Mouse (Mus musculus): ENCODE measurements around the gene Ppp4c. TPM values are rescaled to one million over a fixed set of nuclear protein-coding genes. Genes with fewer than 3 reads are reported as not detected.
"Not testable (repeated sequence)": the region's sequence is repeated elsewhere in the genome, so short reads cannot be mapped to it uniquely, and the experiment has no call there.

Gene Ppp4c
- polyA plus RNA-seq, 1 experiment from 2014 or later = 154 TPM

DNA sequence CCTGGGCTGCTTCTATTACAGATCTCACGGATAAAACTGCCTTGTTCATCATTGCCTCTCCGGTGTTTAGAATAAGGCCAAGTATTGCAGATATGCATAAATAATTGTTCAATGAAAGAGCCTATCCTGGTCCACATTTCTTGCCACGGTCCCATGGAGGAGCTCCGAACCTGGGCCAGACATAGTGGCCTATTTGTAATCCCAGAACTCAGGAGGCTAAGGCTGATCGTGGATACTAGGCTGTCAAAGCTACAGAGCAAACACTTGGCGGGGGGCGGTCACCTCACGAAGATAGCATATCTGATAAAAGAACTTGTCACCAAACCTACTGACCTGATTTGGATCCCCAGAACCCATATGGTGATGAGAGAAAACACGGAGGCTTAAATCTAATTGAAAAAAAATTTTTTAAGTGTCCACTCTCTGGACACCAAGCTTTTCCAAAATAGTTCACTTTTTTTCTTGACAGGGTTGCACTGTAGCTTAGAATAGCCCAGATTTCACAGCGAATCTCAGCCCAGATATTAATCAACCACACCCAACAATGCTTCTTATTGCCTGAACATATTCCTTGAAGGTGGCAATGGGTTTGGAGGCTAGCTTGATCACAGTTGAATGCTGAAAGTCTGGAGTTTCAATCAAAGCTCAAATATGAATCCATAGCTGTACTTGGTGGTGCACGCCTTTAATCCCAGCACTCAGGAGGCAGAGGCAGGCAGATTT lies 586 bp upstream of the Ppp4c start:
- Histone ChIP-seq H3K4me1 (peaks cover 61% of the 10 kb centered on the region), H3K4me3 (replicated peaks) (peak overlapping the region; percentile 86), H3K27me3 (replicated peaks) (no peaks in the 10 kb centered on the region), H3K9me3 (replicated peaks) (no peaks in the 10 kb centered on the region), H3K36me3 (peaks cover 59% of the 10 kb centered on the region), H3K9ac (replicated peaks) (peak overlapping the region; percentile 85), H3K27ac (replicated peaks) (peak overlapping the region; percentile 91), H3K4me2 (peak overlapping the region; percentile 88)
- peak; percentile 20; the same call in 1 of the 2 replicates for ATAC-seq (ENCODE audit: low FRiP score)
- WGBS = 32% methylated on average over 11 of the region's 11 CpGs

GRCm38 (mm10) chr7:126789141-126789540 lies 3.2 kb downstream of the Ppp4c start:
- 93% methylated on average over 4 of the region's 4 CpGs for WGBS
- Histone ChIP-seq H3K36me3 (peaks cover 65% of the 10 kb centered on the region), H3K4me3 (replicated peaks) (no peak overlapping the region), H3K9ac (replicated peaks) (no peak overlapping the region), H3K4me1 (peaks cover 39% of the 10 kb centered on the region), H3K4me2 (no peak overlapping the region), H3K27me3 (replicated peaks) (no peaks in the 10 kb centered on the region), H3K27ac (replicated peaks) (no peak overlapping the region), H3K9me3 (replicated peaks) (no peaks in the 10 kb centered on the region)
- no peak for ATAC-seq (ENCODE audit: low FRiP score)

DNA sequence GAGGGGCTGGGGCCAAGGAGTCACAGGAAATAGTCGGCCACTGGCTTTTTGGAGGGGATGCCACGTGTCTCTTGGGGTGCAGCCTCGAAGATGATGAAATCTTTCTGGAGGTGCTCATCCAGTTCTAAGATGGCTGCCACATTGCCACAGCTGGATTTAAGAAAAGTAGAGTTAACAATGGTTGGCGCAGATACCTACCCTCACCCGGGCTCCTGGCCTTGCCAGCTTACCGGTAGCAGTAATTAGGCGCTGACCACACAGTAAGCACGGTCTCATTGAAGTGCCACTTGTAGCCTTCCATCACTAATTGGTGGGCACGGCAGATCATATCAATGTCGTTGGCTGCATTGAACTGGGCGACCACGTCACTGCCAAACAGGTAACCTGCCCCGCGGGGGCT lies 6.2 kb downstream of the Ppp4c start:
- Histone ChIP-seq H3K4me3 (replicated peaks) (no peak overlapping the region), H3K4me1 (peaks cover 31% of the 10 kb centered on the region), H3K9me3 (replicated peaks) (no peaks in the 10 kb centered on the region), H3K27ac (replicated peaks) (no peak overlapping the region), H3K4me2 (no peak overlapping the region), H3K27me3 (replicated peaks) (no peaks in the 10 kb centered on the region), H3K36me3 (peaks cover 63% of the 10 kb centered on the region), H3K9ac (replicated peaks) (no peak overlapping the region)
- WGBS = 95% methylated on average over 14 of the region's 14 CpGs
- no peak for ATAC-seq (ENCODE audit: low FRiP score)

GRCm38 (mm10) chr7:126785056-126785455 lies 7.2 kb downstream of the Ppp4c start:
- Histone ChIP-seq H3K27me3 (replicated peaks) (no peaks in the 10 kb centered on the region), H3K4me1 (peaks cover 29% of the 10 kb centered on the region), H3K27ac (replicated peaks) (no peak overlapping the region), H3K36me3 (peaks cover 62% of the 10 kb centered on the region), H3K4me3 (replicated peaks) (no peak overlapping the region), H3K9ac (replicated peaks) (no peak overlapping the region), H3K9me3 (replicated peaks) (no peaks in the 10 kb centered on the region), H3K4me2 (no peak overlapping the region)
- no peak for ATAC-seq (ENCODE audit: low FRiP score)
- 75% methylated on average over 4 of the region's 4 CpGs for WGBS

DNA sequence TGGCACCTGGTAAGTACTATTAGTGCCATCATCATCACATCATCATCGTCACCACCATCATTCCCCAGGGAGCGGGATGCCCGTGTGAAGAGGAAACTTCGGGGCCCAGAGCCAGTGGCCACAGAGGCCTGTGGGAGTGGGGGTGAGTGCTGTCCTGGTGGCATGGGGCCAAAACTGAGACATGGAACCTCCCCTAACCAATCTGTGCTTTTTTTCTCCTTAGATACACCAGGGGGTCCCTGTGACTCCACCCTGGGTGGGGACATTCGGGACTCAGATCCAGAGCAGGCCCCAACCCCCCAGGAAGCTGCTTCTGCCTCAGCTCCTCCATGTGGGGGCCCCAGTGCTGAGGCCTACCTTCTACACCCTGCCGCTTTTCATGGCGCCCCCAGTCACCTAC lies 7.8 kb downstream of the Ppp4c start:
- no peaks in the 10 kb centered on the region for H3K9me3 ChIP-seq (replicated peaks)
- WGBS = 93% methylated on average over 7 of the region's 7 CpGs
- ATAC-seq (ENCODE audit: low FRiP score) = no peak
- no peak overlapping the region for H3K4me2 ChIP-seq
- H3K27me3 ChIP-seq (replicated peaks) = no peaks in the 10 kb centered on the region
- no peak overlapping the region for H3K4me3 ChIP-seq (replicated peaks)
- no peak overlapping the region for H3K27ac ChIP-seq (replicated peaks)
- H3K4me1 ChIP-seq = peaks cover 31% of the 10 kb centered on the region
- H3K9ac ChIP-seq (replicated peaks) = no peak overlapping the region
- peaks cover 56% of the 10 kb centered on the region for H3K36me3 ChIP-seq

- Histone ChIP-seq H3K4me1 (peaks cover 37% of the 10 kb centered on the region), H3K9me3 (replicated peaks) (no peaks in the 10 kb centered on the region), H3K9ac (replicated peaks) (no peak overlapping the region), H3K27ac (replicated peaks) (no peak overlapping the region), H3K36me3 (peaks cover 46% of the 10 kb centered on the region), H3K4me3 (replicated peaks) (no peak overlapping the region), H3K27me3 (replicated peaks) (no peaks in the 10 kb centered on the region), H3K4me2 (no peak overlapping the region)
- no peak for ATAC-seq (ENCODE audit: low FRiP score)
- WGBS = 80% methylated on average over 13 of the region's 13 CpGs
Observed at GRCm38 (mm10) chr7:126782693-126783092, 9.6 kb downstream of the Ppp4c start.

- Histone ChIP-seq H3K9ac (replicated peaks) (peak overlapping the region; percentile 54; the same call in 1 of the 2 replicates), H3K4me2 (peak overlapping the region; percentile 89), H3K4me3 (replicated peaks) (0 out of 2 replicates have a peak overlapping the region, but pooled peaks have one; percentile 40), H3K9me3 (replicated peaks) (no peaks in the 10 kb centered on the region), H3K4me1 (peaks cover 44% of the 10 kb centered on the region), H3K27ac (replicated peaks) (no peak overlapping the region), H3K36me3 (peaks cover 37% of the 10 kb centered on the region), H3K27me3 (replicated peaks) (no peaks in the 10 kb centered on the region)
- 35% methylated on average over 11 of the region's 11 CpGs for WGBS
- no peak for ATAC-seq (ENCODE audit: low FRiP score)
Observed at GRCm38 (mm10) chr7:126781661-126782370, 10.5 kb downstream of the Ppp4c start.

DNA sequence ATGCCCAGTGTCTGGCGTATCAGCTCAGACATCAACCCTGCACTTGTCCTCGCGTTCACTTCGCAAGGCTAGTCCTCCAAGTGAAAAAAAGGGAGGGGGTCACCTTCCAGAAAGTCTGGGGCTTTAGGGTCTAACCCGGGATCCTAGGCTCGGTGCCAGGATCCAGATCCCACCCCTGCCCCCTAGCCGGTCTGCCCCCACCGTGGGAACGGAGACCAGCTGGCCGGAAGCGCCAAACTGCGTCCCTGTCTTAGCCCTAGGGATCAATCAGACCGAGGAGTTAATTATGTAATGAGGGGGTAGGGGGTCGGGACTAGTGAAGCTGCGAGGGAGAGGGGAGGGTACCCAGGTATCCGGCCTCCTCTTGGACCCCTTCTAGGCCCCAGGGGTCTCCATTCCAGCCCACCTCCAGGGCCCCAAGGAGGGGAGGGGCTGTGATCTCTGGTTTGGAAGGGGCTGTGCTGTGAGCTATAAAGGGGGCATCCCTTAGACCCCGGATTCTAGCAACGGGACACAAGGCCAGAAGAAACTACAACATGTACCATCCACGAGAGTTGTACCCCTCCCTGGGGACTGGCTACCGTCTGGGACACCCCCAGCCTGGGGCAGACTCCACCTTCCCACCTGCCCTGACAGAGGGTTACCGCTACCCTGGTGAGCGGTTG lies 11.2 kb downstream of the Ppp4c start, which contains the start of gene Tbx6:
Tbx6 (plus strand) TSS at position 513 of the 665 bp plus-strand sequence.
- peak within 1 kb of the TSS; percentile 40 for H3K4me3 ChIP-seq (replicated peaks)
- H3K9ac ChIP-seq (replicated peaks) = peak within 1 kb of the TSS; percentile 54
- peak within 1 kb of the TSS; percentile 77 for H3K27ac ChIP-seq (replicated peaks)
- no peaks in the 10 kb centered on the region for H3K27me3 ChIP-seq (replicated peaks)
- H3K4me2 ChIP-seq = peak within 1 kb of the TSS; percentile 89
- no peaks in the 10 kb centered on the region for H3K9me3 ChIP-seq (replicated peaks)
- 3% methylated on average over 22 of the region's 22 CpGs for WGBS
- ATAC-seq (ENCODE audit: low FRiP score) = peak; percentile 6; the same call in 1 of the 2 replicates
- peaks cover 49% of the 10 kb centered on the region for H3K4me1 ChIP-seq
- H3K36me3 ChIP-seq = peaks cover 30% of the 10 kb centered on the region

DNA sequence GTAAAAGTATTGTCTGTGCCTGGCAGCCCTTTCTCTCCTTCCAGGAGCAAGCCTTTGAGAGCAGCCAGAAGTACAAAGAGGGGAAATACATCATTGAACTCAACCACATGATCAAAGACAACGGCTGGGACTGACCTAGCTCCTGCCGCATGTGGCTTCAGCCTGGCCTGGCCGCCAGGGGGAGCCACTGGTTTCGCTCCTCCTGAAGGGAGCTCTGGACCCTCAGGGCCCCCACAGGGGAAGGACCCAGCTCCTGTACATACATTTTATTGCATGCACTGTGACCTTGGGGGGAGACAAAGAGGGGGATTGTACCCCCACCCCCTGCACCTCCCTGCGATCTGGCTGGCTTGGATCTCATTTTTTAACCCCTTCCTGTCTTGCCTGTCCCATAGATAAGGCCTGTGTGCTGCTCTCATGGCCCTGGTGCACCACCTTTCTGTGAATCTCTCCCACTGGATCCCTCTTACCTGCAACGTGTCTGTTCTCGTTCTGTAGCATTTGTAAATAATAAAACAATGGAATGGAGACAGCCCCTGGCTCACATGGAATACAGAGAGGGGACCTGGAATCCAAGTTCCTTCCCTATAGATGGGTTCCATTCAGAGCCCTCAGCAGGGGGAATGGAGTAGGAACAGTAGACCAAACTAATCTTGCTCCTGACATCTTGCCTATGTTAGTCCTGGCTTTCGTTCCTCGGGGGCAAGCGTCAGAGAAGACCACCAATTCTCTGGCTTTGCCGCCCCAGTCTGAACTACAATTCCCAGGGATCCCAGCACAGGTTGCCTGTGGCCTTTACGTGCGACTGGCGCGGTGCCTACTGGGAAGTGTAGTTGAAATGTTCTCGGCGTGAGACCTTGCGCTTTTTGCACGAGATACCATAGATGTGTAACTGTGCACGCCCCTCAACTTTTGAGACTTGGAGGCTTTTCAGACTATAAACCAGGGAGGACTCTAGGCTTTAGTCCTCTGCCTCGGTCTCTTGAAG lies 12.0 kb downstream of the Ppp4c start:
- under 1% methylated on average over 21 of the region's 21 CpGs for WGBS
- ATAC-seq (ENCODE audit: low FRiP score) = peak; percentile 76
- Histone ChIP-seq H3K27ac (replicated peaks) (peak overlapping the region; percentile 77), H3K9me3 (replicated peaks) (no peaks in the 10 kb centered on the region), H3K4me1 (peaks cover 57% of the 10 kb centered on the region), H3K4me3 (replicated peaks) (peak overlapping the region; percentile 40), H3K27me3 (replicated peaks) (no peaks in the 10 kb centered on the region), H3K9ac (replicated peaks) (peak overlapping the region; percentile 54), H3K36me3 (peaks cover 22% of the 10 kb centered on the region), H3K4me2 (peak overlapping the region; percentile 89)

GRCm38 (mm10) chr7:126779101-126779500 lies 13.2 kb downstream of the Ppp4c start:
- H3K4me1 ChIP-seq = peaks cover 57% of the 10 kb centered on the region
- H3K9ac ChIP-seq (replicated peaks); H3K9me3 ChIP-seq (replicated peaks); H3K4me2 ChIP-seq; ATAC-seq (ENCODE audit: low FRiP score); H3K4me3 ChIP-seq (replicated peaks); H3K27me3 ChIP-seq (replicated peaks): not testable (repeated sequence)
- peak overlapping the region; percentile 13; the same call in 1 of the 2 replicates for H3K27ac ChIP-seq (replicated peaks)
- WGBS = 91% methylated on average over 7 of the region's 7 CpGs
- peaks cover 10% of the 10 kb centered on the region for H3K36me3 ChIP-seq

GRCm38 (mm10) chr7:126778147-126778546 lies 14.1 kb downstream of the Ppp4c start:
- WGBS = 79% methylated on average over 3 of the region's 3 CpGs
- Histone ChIP-seq H3K27ac (replicated peaks) (no peak overlapping the region), H3K36me3 (peaks cover 7% of the 10 kb centered on the region; the same call in 1 of the 2 replicates), H3K9ac (replicated peaks) (no peak overlapping the region), H3K4me1 (peaks cover 57% of the 10 kb centered on the region), H3K4me2 (peak overlapping the region; percentile 95), H3K27me3 (replicated peaks) (no peaks in the 10 kb centered on the region), H3K4me3 (replicated peaks) (peak overlapping the region; percentile 87), H3K9me3 (replicated peaks) (no peaks in the 10 kb centered on the region)
- no peak for ATAC-seq (ENCODE audit: low FRiP score)

All from neural tube, embryonic 15.5 days (tissue).